Mouse (Mus musculus): ENCODE data around the gene Plekhm2. TPM values are rescaled to one million over a fixed set of nuclear protein-coding genes. Genes with fewer than 3 reads are reported as not detected.

Gene Plekhm2
- polyA plus RNA-seq (2012; rRNA removed): 124 and 130 TPM in 2 replicates

- Histone ChIP-seq H3K4me1 (ENCODE audit: control insufficient read depth, insufficient read depth, low read length) (peaks cover 7% of the 10 kb centered on the region), H3K4me3 (replicated peaks; ENCODE audit: insufficient read depth, low read depth, low read length) (peak within 1 kb of the TSS; percentile 94), H3K27ac (ENCODE audit: insufficient read depth, low read length) (peak within 1 kb of the TSS; percentile 87), H3K27me3 (ENCODE audit: control insufficient read depth, insufficient read depth, low read length) (no peaks in the 10 kb centered on the region)
- DNase-seq: no peak
- 41% methylated on average over 8 of the region's 8 CpGs for WGBS
- TF ChIP-seq CTCF (IDR thresholded peaks at IDR 0.05; ENCODE audit: borderline replicate concordance, insufficient read depth, low read depth, low read length) (no peak), POLR2A (IDR thresholded peaks at IDR 0.05; ENCODE audit: borderline replicate concordance, insufficient read depth, low read length) (no peak)
These were observed at the start of gene Plekhm2 for GRCm38 (mm10) chr4:141664799-141665198. Plekhm2 (minus strand) TSS chr4:141664899.

GRCm38 (mm10) chr4:141713598-141714142 lies 49.0 kb upstream of the Plekhm2 start:
- TF ChIP-seq CTCF (IDR thresholded peaks at IDR 0.05; ENCODE audit: borderline replicate concordance, insufficient read depth, low read depth, low read length) (no peak), POLR2A (IDR thresholded peaks at IDR 0.05; ENCODE audit: borderline replicate concordance, insufficient read depth, low read length) (no peak)
- Histone ChIP-seq H3K27ac (ENCODE audit: insufficient read depth, low read length) (no peak overlapping the region), H3K4me3 (replicated peaks; ENCODE audit: insufficient read depth, low read depth, low read length) (no peak overlapping the region), H3K4me1 (ENCODE audit: control insufficient read depth, insufficient read depth, low read length) (peaks cover 7% of the 10 kb centered on the region), H3K27me3 (ENCODE audit: control insufficient read depth, insufficient read depth, low read length) (no peaks in the 10 kb centered on the region)
- 95% methylated on average over 5 of the region's 5 CpGs for WGBS
- no peak for DNase-seq

GRCm38 (mm10) chr4:141711250-141711649 lies 46.6 kb upstream of the Plekhm2 start:
- no peak for TF ChIP-seq CTCF (IDR thresholded peaks at IDR 0.05; ENCODE audit: borderline replicate concordance, insufficient read depth, low read depth, low read length)
- TF ChIP-seq POLR2A (IDR thresholded peaks at IDR 0.05; ENCODE audit: borderline replicate concordance, insufficient read depth, low read length): no peak
- WGBS: 100% methylated on average over 1 of the region's 1 CpGs
- Histone ChIP-seq H3K4me3 (replicated peaks; ENCODE audit: insufficient read depth, low read depth, low read length) (no peak overlapping the region), H3K4me1 (ENCODE audit: control insufficient read depth, insufficient read depth, low read length) (peaks cover 7% of the 10 kb centered on the region), H3K27me3 (ENCODE audit: control insufficient read depth, insufficient read depth, low read length) (no peaks in the 10 kb centered on the region), H3K27ac (ENCODE audit: insufficient read depth, low read length) (no peak overlapping the region)
- DNase-seq: no peak

- Histone ChIP-seq H3K27me3 (ENCODE audit: control insufficient read depth, insufficient read depth, low read length) (no peaks in the 10 kb centered on the region), H3K4me3 (replicated peaks; ENCODE audit: insufficient read depth, low read depth, low read length) (no peak overlapping the region), H3K27ac (ENCODE audit: insufficient read depth, low read length) (no peak overlapping the region), H3K4me1 (ENCODE audit: control insufficient read depth, insufficient read depth, low read length) (no peaks in the 10 kb centered on the region)
- 91% methylated on average over 2 of the region's 2 CpGs for WGBS
- DNase-seq: no peak
- TF ChIP-seq POLR2A (IDR thresholded peaks at IDR 0.05; ENCODE audit: borderline replicate concordance, insufficient read depth, low read length) (no peak), CTCF (IDR thresholded peaks at IDR 0.05; ENCODE audit: borderline replicate concordance, insufficient read depth, low read depth, low read length) (no peak)
These were observed 44.3 kb upstream of the Plekhm2 start for GRCm38 (mm10) chr4:141708971-141709370.

- 75% methylated on average over 7 of the region's 7 CpGs for WGBS
These were observed 43.3 kb upstream of the Plekhm2 start for GRCm38 (mm10) chr4:141708005-141708404.

GRCm38 (mm10) chr4:141705331-141705730 lies 40.6 kb upstream of the Plekhm2 start:
- 27% methylated on average over 4 of the region's 4 CpGs for WGBS
- DNase-seq: no peak
- H3K4me3 ChIP-seq (replicated peaks; ENCODE audit: insufficient read depth, low read depth, low read length): no peak overlapping the region
- no peak for TF ChIP-seq POLR2A (IDR thresholded peaks at IDR 0.05; ENCODE audit: borderline replicate concordance, insufficient read depth, low read length)
- no peak for TF ChIP-seq CTCF (IDR thresholded peaks at IDR 0.05; ENCODE audit: borderline replicate concordance, insufficient read depth, low read depth, low read length)
- H3K27me3 ChIP-seq (ENCODE audit: control insufficient read depth, insufficient read depth, low read length): no peaks in the 10 kb centered on the region
- H3K27ac ChIP-seq (ENCODE audit: insufficient read depth, low read length): no peak overlapping the region
- no peaks in the 10 kb centered on the region for H3K4me1 ChIP-seq (ENCODE audit: control insufficient read depth, insufficient read depth, low read length)

More at GRCm38 (mm10) chr4:141708005-141708404, 43.3 kb upstream of the Plekhm2 start:
- Histone ChIP-seq H3K27ac (ENCODE audit: insufficient read depth, low read length) (no peak overlapping the region), H3K27me3 (ENCODE audit: control insufficient read depth, insufficient read depth, low read length) (no peaks in the 10 kb centered on the region), H3K4me1 (ENCODE audit: control insufficient read depth, insufficient read depth, low read length) (no peaks in the 10 kb centered on the region), H3K4me3 (replicated peaks; ENCODE audit: insufficient read depth, low read depth, low read length) (no peak overlapping the region)
- no peak for TF ChIP-seq CTCF (IDR thresholded peaks at IDR 0.05; ENCODE audit: borderline replicate concordance, insufficient read depth, low read depth, low read length)
- TF ChIP-seq POLR2A (IDR thresholded peaks at IDR 0.05; ENCODE audit: borderline replicate concordance, insufficient read depth, low read length): no peak
- DNase-seq: no peak

- H3K4me1 ChIP-seq (ENCODE audit: control insufficient read depth, insufficient read depth, low read length): no peaks in the 10 kb centered on the region
- no peak overlapping the region for H3K27ac ChIP-seq (ENCODE audit: insufficient read depth, low read length)
- H3K27me3 ChIP-seq (ENCODE audit: control insufficient read depth, insufficient read depth, low read length): no peaks in the 10 kb centered on the region
- TF ChIP-seq CTCF (IDR thresholded peaks at IDR 0.05; ENCODE audit: borderline replicate concordance, insufficient read depth, low read depth, low read length): no peak
- TF ChIP-seq POLR2A (IDR thresholded peaks at IDR 0.05; ENCODE audit: borderline replicate concordance, insufficient read depth, low read length): no peak
- 77% methylated on average over 2 of the region's 2 CpGs for WGBS
- H3K4me3 ChIP-seq (replicated peaks; ENCODE audit: insufficient read depth, low read depth, low read length): no peak overlapping the region
- no peak for DNase-seq
These were observed 39.9 kb upstream of the Plekhm2 start for GRCm38 (mm10) chr4:141704625-141705024.

GRCm38 (mm10) chr4:141694719-141695118 lies 30.0 kb upstream of the Plekhm2 start:
- no peak overlapping the region for H3K4me3 ChIP-seq (replicated peaks; ENCODE audit: insufficient read depth, low read depth, low read length)
- DNase-seq: no peak
- TF ChIP-seq CTCF (IDR thresholded peaks at IDR 0.05; ENCODE audit: borderline replicate concordance, insufficient read depth, low read depth, low read length) (no peak), POLR2A (IDR thresholded peaks at IDR 0.05; ENCODE audit: borderline replicate concordance, insufficient read depth, low read length) (no peak)
- no peak overlapping the region for H3K27ac ChIP-seq (ENCODE audit: insufficient read depth, low read length)
- no peaks in the 10 kb centered on the region for H3K4me1 ChIP-seq (ENCODE audit: control insufficient read depth, insufficient read depth, low read length)
- H3K27me3 ChIP-seq (ENCODE audit: control insufficient read depth, insufficient read depth, low read length): no peaks in the 10 kb centered on the region
- 30% methylated on average over 8 of the region's 8 CpGs for WGBS
